Mouse (Mus musculus) lung, embryonic 14.5 days (tissue): ENCODE data around the gene C330007P06Rik. TPM values are rescaled to one million over a fixed set of nuclear protein-coding genes. Genes with fewer than 3 reads are reported as not detected.

Experiments used
- ATAC-seq: fragments of 200-750 bp; cut with Nextera tagmentation; 2 replicates; pipeline ENCODE4 v1.8.0; 2017; ENCODE audit warnings: mild to moderate bottlenecking, moderate TSS enrichment, moderate library complexity; ENCODE audit not compliant: insufficient read depth
- DNase-seq: peaks from one replicate; pipeline ENCODE4 v3.0.0-alpha.2; 2015
- H3K27ac ChIP-seq: fragments of 300-500 bp; sonication (generic); 2 replicates; pipeline ENCODE4 v1.5.1; 2014; ENCODE audit warnings: low read depth, mild to moderate bottlenecking, moderate library complexity
- H3K27me3 ChIP-seq: fragments of 300-500 bp; sonication (generic); 2 replicates; pipeline ENCODE4 v1.6.1; 2014; ENCODE audit warnings: low read length, control low read depth; ENCODE audit not compliant: insufficient read depth
- H3K36me3 ChIP-seq: fragments of 300-500 bp; sonication (generic); 2 replicates; pipeline ENCODE4 v1.6.1; 2014; ENCODE audit warnings: control low read depth; ENCODE audit not compliant: insufficient read depth
- H3K4me1 ChIP-seq: fragments of 300-500 bp; sonication (generic); 2 replicates; pipeline ENCODE4 v1.6.1; 2014; ENCODE audit warnings: antibody characterized with exemption, control low read depth; ENCODE audit not compliant: insufficient read depth
- H3K4me2 ChIP-seq: fragments of 300-500 bp; sonication (generic); 2 replicates; pipeline ENCODE4 v1.6.1; 2014; ENCODE audit warnings: mild to moderate bottlenecking
- H3K4me3 ChIP-seq: fragments of 300-500 bp; sonication (generic); 2 replicates; pipeline ENCODE4 v1.5.1; 2014; ENCODE audit warnings: low read depth, low read length
- H3K9ac ChIP-seq: fragments of 300-500 bp; sonication (generic); 2 replicates; pipeline ENCODE4 v1.6.1; 2014
- H3K9me3 ChIP-seq: fragments of 300-500 bp; sonication (generic); 2 replicates; pipeline ENCODE4 v1.6.1; 2016; ENCODE audit warnings: low read depth, low read length, control low read depth
- CTCF ChIP-seq: IDR thresholded peaks from 2 replicates; pipeline ENCODE4 v1.5.1; 2016; ENCODE audit warnings: antibody characterized with exemption, low read depth
- WGBS: fragments of 180-500 bp; shearing (Covaris S2); extraction: QIAGEN DNeasy Blood & Tissue Kit; methylation state at CpG from one replicate; pipeline ENCODE4 v1.1.7; 2014; 5-methylcytosine and 5-hydroxymethylcytosine counted together
- polyA plus RNA-seq: library from polyadenylated mRNA; unstranded; fragments of >200 nt; fragmentation: Nextera tagmentation; extraction: Ambion mirVana; gene quantifications from 2 replicates; pipeline ENCODE4 v1.2.1, GENCODE M21; 2014

The C330007P06Rik gene
- polyA plus RNA-seq, 1 experiment from 2014 or later, result 37.9 TPM

DNA sequence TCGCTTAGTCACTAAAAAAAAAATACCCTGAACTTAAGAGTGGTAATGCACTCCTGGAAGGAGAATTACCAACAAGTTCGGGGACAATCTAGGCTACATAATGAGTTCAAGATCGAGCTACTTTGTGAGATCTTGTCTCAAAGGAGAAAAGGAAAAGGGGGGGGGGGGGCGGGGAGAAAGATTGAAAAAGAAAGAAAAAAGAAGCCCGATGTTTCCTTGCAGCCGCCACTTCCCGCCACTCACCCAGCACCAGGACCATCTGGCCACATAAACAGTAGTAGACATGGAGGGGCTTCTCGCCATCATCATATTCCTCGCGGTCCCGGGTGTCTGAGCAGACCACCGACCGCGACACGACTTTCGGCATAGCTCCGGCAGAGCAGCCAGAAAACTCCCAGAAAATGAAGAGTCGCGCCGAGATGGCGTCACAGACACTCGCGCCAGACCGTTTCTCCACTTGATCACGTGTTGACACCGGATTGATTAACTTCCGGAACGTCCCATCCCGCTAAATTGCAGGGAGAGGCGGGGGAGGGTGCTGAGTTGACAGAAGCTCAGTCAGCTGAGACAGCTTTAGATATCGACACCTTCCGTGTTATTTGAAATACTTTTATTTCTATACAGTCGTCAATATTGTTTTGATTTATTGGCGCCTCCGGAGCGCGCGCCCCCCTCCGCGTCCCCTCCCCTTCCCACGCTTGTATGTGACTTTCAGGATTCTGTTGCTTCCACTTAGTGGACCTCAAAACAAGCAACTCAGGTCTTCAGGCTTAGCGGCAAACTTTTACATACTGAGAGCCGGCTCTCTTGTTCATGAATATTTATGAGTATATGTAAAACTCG, 9.9 kb downstream of the C330007P06Rik start:
- Histone ChIP-seq H3K9me3 (no peaks in the 10 kb centered on the region), H3K27me3 (no peaks in the 10 kb centered on the region), H3K4me2 (peak overlapping the region; percentile 61), H3K4me1 (no peaks in the 10 kb centered on the region), H3K4me3 (peak overlapping the region; percentile 41), H3K36me3 (no peaks in the 10 kb centered on the region), H3K9ac (peak overlapping the region; percentile 51), H3K27ac (0 out of 2 replicates have a peak overlapping the region, but pooled peaks have one; percentile 33)
- ATAC-seq, result peak; percentile 90
- WGBS, result 8% methylated on average over 34 of the region's 44 CpGs
- TF ChIP-seq CTCF, result no peak
- DNase-seq, result peak; percentile 86

DNA sequence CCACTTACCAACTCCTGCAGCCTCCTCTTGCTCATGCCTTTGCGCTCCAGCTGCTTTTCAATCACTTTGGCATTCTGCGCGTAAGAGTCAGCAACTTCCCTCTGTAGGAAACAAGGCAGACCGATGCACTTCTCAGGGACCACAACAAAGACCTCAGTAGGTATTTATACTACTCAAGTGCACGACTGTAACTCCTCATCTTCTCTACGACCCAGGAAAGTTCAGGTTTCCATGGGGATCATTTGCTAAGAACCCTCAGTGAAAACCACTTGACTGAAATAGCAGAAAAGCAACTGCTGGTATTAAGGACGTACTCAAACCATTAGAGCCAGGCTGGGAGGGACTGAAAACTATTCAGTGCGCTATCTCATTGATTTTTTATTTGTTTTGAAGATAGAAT, 21.3 kb downstream of the C330007P06Rik start:
- 70% methylated on average over 8 of the region's 8 CpGs for WGBS
- H3K27ac ChIP-seq, result no peak overlapping the region; the same call in 1 of the 2 replicates
- no peak overlapping the region for H3K4me3 ChIP-seq
- peaks cover 6% of the 10 kb centered on the region; the same call in 1 of the 2 replicates for H3K36me3 ChIP-seq
- ATAC-seq (no peak), DNase-seq (no peak)
- no peak overlapping the region for H3K9ac ChIP-seq
- no peaks in the 10 kb centered on the region for H3K4me1 ChIP-seq
- TF ChIP-seq CTCF, result no peak
- no peaks in the 10 kb centered on the region for H3K27me3 ChIP-seq
- H3K4me2 ChIP-seq, result no peak overlapping the region
- no peaks in the 10 kb centered on the region for H3K9me3 ChIP-seq

DNA sequence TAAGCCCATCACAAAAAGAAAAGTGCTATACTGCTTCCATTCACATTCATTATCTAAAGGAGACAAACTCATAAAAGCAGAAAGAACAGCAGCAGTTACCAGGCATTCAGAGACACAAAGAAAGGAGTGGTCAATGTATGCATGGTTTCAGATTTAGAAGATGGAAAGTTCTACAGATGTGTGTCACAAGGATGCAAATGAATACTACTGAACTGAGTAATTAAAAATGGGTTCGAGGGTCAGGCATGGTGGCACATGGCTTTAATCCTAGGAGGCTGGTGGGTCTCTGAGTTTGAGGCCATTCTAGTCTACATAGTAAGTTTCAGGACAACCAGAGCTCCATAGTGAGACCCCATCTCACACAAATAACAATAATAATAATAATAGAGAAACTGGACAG, 26.8 kb downstream of the C330007P06Rik start:
- Histone ChIP-seq H3K27ac (no peak overlapping the region), H3K4me2 (no peak overlapping the region), H3K9me3 (no peaks in the 10 kb centered on the region), H3K36me3 (0 out of 2 replicates have a peak, but pooled peaks cover 1% of the 10 kb centered on the region), H3K4me1 (no peaks in the 10 kb centered on the region), H3K27me3 (no peaks in the 10 kb centered on the region), H3K9ac (no peak overlapping the region), H3K4me3 (no peak overlapping the region)
- ATAC-seq (no peak), DNase-seq (no peak)
- WGBS, result 92% methylated on average over 1 of the region's 1 CpGs
- TF ChIP-seq CTCF, result no peak

DNA sequence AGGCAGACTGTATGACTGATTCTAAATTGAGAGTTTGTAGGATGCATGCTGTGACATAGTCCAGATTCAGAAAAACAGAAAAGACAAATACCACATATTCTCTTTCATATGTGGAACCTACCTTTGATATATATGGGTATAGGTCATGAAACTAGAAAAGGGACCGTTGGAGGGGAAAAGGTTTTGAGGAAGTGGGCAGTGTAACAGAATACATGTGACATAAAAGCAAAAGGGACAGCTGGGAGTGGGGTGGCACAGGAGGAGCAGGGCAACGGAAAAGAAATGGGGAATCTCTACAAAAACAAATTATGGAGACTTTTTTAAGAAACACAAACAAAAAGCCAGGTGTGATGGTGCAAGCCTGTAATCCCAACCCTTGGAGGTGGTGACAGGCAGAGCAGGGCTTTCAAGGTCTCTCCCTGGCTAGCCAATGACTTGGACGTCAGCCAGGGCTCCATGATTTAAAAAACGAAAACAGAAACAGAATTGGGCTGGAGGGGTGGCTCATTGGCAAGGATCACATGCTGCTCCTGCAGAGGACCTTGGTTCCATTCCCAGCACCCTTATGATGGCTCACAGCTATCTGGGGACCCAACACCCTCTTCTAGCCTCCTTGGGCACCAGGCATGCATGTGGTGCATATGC, 30.4 kb downstream of the C330007P06Rik start:
- no peak for DNase-seq
- Histone ChIP-seq H3K9ac (no peak overlapping the region), H3K4me3 (no peak overlapping the region), H3K4me2 (no peak overlapping the region), H3K36me3 (no peaks in the 10 kb centered on the region), H3K4me1 (no peaks in the 10 kb centered on the region), H3K27ac (no peak overlapping the region), H3K9me3 (no peaks in the 10 kb centered on the region), H3K27me3 (no peaks in the 10 kb centered on the region)
- no peak for ATAC-seq
- TF ChIP-seq CTCF, result no peak
- 65% methylated on average over 4 of the region's 4 CpGs for WGBS

DNA sequence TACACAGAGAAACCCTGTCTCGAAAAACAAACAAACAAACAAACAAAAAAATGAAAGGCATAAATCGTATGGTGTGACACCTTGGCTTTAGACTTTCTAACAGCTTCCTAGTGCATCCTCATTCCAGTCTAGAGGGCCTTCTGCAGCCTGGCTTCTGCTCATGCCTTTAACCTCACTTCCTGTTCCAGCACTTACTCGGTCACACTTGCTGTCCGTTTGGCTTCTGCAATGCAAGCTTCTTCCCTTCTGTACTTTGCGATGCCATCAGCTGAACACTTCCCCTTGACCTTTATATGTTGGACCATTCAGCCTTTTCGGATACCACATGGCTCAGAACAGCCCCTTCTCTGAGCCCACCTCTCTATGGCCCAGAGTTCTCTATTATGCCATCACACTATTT, 32.2 kb downstream of the C330007P06Rik start:
- H3K27me3 ChIP-seq, result no peaks in the 10 kb centered on the region
- 84% methylated on average over 6 of the region's 6 CpGs for WGBS
- no peak overlapping the region for H3K9ac ChIP-seq
- H3K4me3 ChIP-seq, result no peak overlapping the region
- no peak overlapping the region for H3K27ac ChIP-seq
- H3K9me3 ChIP-seq, result no peaks in the 10 kb centered on the region
- TF ChIP-seq CTCF, result no peak
- H3K36me3 ChIP-seq, result no peaks in the 10 kb centered on the region
- H3K4me2 ChIP-seq, result no peak overlapping the region
- DNase-seq, result no peak
- ATAC-seq, result no peak
- no peaks in the 10 kb centered on the region for H3K4me1 ChIP-seq

DNA sequence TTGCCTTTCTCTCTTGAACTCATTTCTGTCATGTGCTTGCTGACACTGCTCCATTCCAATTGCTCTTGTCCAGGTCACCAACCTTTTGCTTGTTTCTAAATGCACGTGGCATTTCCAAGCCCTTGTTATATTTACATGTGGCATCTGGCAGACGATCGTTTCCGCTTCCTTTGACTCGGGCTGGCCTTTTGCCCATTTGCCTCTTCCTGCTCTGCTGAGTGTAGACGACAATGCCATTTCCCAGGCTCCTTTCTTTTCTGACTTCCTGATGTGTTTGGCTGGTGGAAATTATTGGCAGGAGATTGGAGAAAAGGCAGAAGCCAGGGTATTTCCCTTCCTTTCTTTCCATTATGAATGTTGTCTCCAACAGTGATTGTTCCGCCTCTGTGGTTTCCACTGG, 34.5 kb downstream of the C330007P06Rik start:
- DNase-seq (peak; percentile 74), ATAC-seq (no peak)
- H3K27me3 ChIP-seq, result no peaks in the 10 kb centered on the region
- H3K9me3 ChIP-seq, result no peaks in the 10 kb centered on the region
- 0 out of 2 replicates have a peak overlapping the region, but pooled peaks have one; percentile 18 for H3K27ac ChIP-seq
- H3K4me3 ChIP-seq, result no peak overlapping the region
- no peak overlapping the region for H3K9ac ChIP-seq
- H3K36me3 ChIP-seq, result no peaks in the 10 kb centered on the region
- H3K4me1 ChIP-seq, result no peaks in the 10 kb centered on the region
- H3K4me2 ChIP-seq, result no peak overlapping the region
- no peak for TF ChIP-seq CTCF
- 44% methylated on average over 7 of the region's 7 CpGs for WGBS

DNA sequence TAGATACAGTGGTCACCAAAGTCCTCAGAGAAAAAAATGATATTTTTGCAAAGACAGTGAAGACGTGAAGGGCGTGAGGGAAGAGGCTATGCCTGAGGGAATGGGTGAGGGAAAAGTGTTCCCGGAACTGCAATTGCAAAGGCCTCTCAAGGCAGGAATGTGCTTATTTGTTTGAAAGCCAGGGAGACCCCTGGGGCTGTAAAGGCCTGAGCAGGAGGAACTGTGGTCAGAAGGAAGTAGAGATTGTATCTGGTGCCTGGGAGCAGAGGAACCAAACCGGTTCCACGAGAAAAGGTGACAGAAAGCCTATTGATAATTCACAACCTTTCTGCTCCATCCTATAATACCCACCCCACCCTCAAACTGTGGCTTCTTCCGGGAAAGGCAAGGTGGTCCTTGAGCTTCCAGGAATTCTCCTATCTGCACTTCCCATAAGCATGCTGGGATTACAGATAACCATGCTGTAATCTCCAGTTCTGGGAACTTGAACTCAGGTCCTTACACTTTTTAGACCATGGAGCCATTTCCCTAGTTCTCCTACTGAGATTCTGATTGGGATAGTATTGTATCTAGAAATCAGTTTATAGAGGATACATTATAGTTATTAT, 36.7 kb downstream of the C330007P06Rik start:
- TF ChIP-seq CTCF, result no peak
- Histone ChIP-seq H3K36me3 (no peaks in the 10 kb centered on the region), H3K4me3 (no peak overlapping the region), H3K27me3 (no peaks in the 10 kb centered on the region), H3K27ac (no peak overlapping the region), H3K4me1 (no peaks in the 10 kb centered on the region), H3K9me3 (no peaks in the 10 kb centered on the region), H3K4me2 (no peak overlapping the region), H3K9ac (no peak overlapping the region)
- ATAC-seq (no peak), DNase-seq (no peak)
- 39% methylated on average over 6 of the region's 6 CpGs for WGBS
